Mouse (Mus musculus): ENCODE data around the gene Adgrl2.
A peak's percentile ranks its signal among the peaks of the same experiment; 100 is the strongest.

The Adgrl2 gene

GRCm38 (mm10) chr3:148990531-148991003, at the start of gene Adgrl2:
TSS of gene Adgrl2 (minus strand) at chr3:148990555.
- no peak for DNase-seq

GRCm38 (mm10) chr3:149038771-149039170, 48.4 kb upstream of the Adgrl2 start:
- DNase-seq: no peak

- DNase-seq: no peak
Measured at GRCm38 (mm10) chr3:149019925-149020324, 29.6 kb upstream of the Adgrl2 start.

DNA sequence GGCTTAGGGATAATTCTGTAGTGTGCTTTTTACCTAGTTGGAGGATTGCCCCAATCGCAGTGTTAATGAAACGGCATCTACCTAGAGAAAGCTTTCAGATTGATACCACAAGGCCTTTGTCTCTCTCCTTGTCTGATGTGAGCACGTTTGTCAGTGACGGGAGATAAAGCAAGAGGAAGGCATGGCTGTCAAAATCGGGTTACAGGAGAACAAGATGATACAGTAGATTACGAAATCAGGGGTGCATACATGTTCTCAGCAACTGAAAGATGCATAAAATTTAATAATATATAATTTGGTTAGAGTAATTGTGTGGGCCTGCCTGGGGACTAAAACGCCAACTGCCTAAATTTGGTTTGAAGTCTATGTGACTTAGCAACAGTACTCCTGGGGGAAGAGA, 19.0 kb upstream of the Adgrl2 start:
- no peak for DNase-seq

GRCm38 (mm10) chr3:149008634-149009023, 18.3 kb upstream of the Adgrl2 start:
- no peak for DNase-seq

- no peak for DNase-seq
Measured at GRCm38 (mm10) chr3:149007860-149008633, 17.7 kb upstream of the Adgrl2 start.

DNA sequence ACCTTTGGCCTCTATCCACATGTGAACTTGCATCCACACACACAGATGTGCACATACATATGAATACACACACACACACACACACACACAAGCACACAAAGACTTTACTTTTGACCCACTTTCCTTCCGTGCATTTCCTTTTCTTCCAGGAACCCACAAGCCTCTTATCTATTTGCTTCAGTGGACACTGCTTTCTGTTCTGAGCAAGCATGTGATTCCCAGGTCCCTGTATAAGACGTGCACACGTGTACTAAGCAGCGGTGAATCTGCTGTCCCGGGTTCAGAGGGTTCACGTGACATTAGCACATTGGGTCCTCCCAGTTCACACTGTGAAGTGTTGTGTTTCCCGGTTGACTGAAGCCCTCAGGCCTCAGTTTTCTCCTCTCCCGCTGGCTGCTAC, 11.0 kb upstream of the Adgrl2 start:
- DNase-seq: no peak

DNA sequence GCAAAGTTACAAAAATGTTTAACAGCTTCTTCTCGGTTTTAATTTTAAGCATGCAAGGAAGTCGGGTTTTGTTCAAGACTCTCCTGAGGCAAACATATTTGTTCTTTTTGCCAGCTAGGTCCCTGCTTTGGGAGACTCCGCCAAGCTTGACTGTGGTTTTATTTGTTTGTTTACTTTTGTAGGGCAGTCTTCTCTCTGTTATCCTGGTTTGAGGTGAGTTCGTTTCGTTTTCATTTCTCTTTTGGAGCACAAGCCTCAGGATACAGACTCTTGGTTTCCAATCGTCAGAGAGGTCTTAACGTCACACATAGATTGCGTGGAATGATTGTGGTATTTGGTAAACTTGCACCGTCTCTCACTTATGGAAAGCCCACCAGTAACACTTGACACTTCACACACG, 8.3 kb upstream of the Adgrl2 start:
- no peak for DNase-seq

DNA sequence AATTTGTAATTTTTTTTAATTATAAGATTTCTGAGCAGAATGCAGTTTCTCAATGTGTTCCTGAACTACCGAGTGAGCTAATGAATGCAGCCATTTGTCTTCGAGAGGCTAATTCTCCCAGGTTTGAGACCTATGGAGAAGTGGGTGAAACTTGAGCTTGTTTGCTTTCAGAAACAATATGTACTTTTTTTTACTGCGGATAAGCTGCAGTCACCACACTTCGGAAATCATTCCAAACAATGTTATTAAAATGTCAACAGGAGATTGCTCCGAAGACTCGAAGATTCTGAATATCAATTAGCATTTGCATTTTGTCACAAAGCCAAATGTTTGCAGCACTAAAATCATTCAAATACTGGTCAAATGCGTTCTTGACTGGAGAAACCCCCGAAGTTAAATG, 701 bp upstream of the Adgrl2 start:
- no peak for DNase-seq

DNA sequence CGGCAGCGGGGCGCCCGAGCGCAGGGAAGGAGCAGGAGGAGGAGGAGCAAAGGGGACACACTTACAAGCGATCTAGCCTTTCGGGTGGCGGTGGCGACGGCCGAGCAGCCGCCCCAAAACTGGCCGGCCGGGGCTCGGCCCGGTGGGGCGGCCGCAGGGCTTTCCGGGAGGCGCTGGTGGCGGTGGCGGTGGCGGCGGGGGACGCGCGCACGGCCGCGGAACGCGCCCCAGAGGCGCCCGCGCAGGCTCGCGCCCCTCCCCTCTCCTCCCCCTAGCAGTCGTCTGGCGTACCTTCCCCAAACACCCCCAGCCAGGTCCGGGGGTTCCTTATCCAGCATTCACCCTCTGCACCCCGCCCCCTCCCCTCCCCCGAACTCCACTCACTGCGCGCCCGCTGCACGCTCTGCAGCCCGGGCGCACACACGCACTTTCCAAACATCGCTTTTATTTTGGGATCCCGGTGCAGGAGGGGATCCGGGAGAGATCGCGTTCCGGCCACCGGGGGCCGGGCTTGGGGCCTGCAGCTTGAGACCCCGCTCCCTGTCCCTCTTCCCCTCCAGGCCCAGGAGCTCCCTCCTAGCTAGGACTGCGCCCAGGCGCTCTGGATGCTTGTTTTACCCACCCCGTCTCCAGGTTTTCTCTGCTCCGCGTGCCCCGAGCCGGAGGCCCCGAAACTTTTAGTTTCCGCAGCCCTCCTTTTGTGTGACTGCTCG, 381 bp downstream of the Adgrl2 start:
- peak; percentile 71 for DNase-seq

DNA sequence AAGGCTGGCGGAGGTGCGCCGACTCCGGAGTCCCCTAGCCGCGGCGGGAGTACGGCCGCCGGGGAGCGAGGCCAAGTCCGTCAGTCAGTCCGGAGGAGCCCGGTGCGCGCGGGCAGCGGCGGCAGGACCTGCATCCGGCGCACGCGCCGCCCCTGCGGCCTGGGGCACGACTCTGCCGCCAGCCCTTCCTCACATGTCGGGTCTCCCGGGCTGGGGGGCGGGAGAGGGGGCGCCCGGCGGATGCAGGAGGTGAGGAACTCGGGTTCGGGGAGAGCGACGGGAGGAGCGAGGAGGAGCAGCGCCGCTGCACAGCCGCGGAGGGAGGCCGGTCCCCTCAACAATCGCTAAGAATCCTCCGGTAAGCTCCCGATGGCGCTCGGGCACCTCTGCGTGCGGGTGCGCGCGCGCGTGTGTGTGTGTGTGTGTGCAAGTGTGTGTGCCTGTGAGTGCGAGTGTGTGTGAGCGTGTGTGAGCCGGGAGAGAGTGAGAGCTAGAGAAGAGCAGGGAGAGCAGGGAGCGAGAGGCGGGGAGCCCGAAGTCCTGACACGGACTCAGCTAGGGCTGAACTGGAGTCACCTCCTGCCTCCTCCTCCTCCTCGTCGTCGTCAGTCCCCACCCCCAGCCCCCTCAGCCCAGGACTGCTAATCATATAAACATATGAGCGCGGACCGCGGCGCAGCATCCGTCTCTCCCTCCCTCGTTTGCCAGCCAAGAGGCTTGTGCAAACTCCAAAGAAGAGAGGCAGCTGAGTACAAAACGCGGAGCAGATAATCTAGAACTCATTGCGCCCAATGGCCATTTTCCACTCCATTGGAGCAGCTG, 1.1 kb downstream of the Adgrl2 start:
- peak; percentile 88 for DNase-seq

DNA sequence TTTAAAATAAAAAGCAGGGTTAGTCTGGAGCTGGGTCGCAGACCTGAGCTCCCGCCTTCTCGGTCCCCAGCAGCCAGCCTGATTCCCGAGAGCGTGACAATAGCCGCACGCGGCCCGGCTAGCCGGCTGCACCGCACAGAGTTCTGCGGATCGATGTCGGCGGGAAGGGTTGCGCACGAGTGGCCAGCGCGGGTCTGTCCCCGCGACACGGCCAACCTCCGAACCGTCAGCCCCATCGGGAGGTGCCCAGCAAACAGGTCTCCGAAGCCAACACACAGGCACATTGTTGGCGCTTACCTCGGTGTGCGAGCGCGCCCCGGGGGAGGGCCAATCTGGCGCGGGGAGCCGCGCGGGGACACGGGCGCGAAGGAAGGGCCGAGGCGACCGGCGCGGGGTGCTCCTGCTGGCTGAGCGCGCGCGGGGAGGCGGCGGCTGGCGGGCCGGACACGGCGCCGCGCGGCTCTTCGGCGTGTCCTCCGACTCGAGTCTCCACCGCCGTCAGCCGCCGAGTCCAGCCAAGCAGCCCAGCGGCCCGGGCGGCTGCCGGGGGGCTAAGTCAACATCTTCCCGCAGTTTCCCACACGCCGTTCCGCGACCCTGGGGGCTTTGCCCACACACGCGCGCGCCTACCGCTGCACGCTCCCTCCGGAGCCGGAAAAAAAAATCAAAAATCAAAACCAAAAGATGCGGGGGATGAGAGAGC, 1.9 kb downstream of the Adgrl2 start:
- peak; percentile 64 for DNase-seq

GRCm38 (mm10) chr3:148987591-148988292, 2.6 kb downstream of the Adgrl2 start:
- DNase-seq: peak; percentile 85

- DNase-seq: peak; percentile 47
Measured at GRCm38 (mm10) chr3:148986894-148987590, 3.3 kb downstream of the Adgrl2 start.

GRCm38 (mm10) chr3:148986296-148986893, 4.0 kb downstream of the Adgrl2 start:
- DNase-seq: no peak

DNA sequence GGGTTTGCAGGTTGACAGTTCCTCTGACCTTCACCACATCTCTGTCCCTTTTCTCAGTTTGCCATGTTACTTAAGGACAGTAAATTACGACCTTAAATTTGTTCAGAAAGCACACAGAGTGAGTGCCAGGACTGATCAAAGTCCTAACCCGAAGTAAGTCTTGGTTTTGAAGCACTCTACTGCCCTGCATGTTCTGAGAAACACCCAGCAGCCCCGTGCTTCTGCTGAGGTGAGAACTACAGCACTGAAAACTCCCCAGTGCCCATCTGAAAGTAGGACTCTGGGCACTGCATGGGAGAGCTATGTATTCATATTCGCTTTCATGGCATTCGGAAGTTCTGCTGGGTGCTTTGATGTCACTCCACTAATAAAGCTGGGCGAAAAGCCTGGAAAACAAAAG, 6.0 kb downstream of the Adgrl2 start:
- DNase-seq: peak; percentile 48

DNA sequence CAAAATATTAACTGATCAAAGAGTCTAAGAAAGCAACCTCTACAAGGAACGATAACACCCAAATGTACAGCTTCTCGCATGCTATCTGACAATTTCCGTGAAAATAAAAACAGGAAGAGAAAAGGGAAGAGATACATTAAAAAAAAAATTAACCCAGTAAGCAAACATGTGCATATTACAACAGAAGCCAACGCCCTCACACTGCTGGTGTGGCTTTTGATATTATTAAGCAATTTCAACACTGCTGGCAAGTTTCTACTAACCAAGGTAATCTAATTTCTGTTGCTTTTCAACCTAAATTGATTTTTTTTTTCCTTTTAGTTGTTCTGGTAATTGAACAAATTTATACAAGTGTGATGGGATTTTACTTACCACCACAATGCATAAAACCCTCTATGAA, 8.0 kb downstream of the Adgrl2 start:
- DNase-seq: no peak

DNA sequence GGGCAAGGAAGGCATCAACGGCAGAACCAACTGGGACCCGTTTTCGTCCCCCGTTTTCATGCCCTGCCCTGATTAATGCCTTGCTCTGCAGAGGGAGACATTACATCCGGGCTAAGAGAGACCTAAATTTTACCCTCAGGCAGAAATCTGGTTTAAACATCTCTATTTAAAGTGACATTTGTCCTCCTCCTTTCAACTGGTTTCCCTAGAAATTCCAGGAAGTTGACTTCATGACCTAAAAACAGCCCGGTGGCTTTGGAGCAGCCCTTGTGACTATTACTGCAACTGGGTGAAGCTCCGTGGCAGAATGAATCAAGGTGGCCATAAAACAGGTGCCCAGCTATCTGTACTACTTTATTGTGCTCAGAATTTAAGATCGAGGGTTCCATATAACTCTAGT, 8.6 kb downstream of the Adgrl2 start:
- DNase-seq: no peak

- no peak for DNase-seq
Measured at GRCm38 (mm10) chr3:148978541-148978940, 11.8 kb downstream of the Adgrl2 start.

DNA sequence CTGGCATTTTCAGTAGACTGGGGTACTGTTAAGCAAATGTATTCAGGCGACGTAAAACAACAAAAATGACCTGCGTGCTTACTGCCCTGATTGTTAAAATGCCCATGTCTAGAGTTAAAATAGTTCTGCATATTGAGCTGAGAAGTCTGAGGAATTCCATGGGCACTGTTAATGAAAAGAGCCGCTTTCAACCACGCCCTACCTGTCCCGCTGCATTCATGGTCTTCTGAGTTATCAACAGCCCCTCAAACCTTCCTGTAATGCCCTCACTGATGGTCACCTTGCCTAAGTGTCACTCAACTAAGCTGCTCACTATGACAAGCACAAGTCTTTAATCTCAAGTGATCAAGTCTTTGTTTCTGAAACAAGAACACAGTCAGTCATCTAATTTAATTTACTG, 12.5 kb downstream of the Adgrl2 start:
- no peak for DNase-seq

- peak; percentile 48 for DNase-seq
Measured at GRCm38 (mm10) chr3:148977124-148977529, 13.2 kb downstream of the Adgrl2 start.

All from kidney, adult 18-20 months (tissue).